Mouse (Mus musculus) midbrain, embryonic 12.5 days (tissue): ENCODE measurements around the gene Fuk. TPM values are rescaled to one million over a fixed set of nuclear protein-coding genes. Genes with fewer than 3 reads are reported as not detected.

Experiments
- polyA plus RNA-seq: library from polyadenylated mRNA; unstranded; fragments of >200 nt; fragmentation: Nextera tagmentation; extraction: Ambion mirVana; gene quantifications from 2 replicates; pipeline ENCODE4 v1.2.1, GENCODE M21; 2016

Gene Fuk
- polyA plus RNA-seq, 1 experiment from 2014 or later = 11.2 TPM

Other genes starting within 250 kb of the Fuk start
- gene Mtss1l, start 181.0 kb downstream of the Fuk start, polyA plus RNA-seq = 10.5 and 10.6 TPM in 2 replicates
- gene Il34, start 96.6 kb downstream of the Fuk start, polyA plus RNA-seq = 0.75 and 1.1 TPM in 2 replicates
- gene Cog4, start 55.9 kb downstream of the Fuk start, polyA plus RNA-seq = 69.3 and 74.3 TPM in 2 replicates
- gene Sf3b3, start 55.7 kb downstream of the Fuk start, polyA plus RNA-seq = 187 and 188 TPM in 2 replicates
- gene St3gal2, start 17.4 kb upstream of the Fuk start, polyA plus RNA-seq = 30.7 and 31.6 TPM in 2 replicates
- 17.6 and 18.3 TPM in 2 replicates for gene Ddx19a, start 95.3 kb upstream of the Fuk start, polyA plus RNA-seq
- 11.1 and 11.3 TPM in 2 replicates for gene Ddx19b, start 129.3 kb upstream of the Fuk start, polyA plus RNA-seq
- gene Aars, start 130.7 kb upstream of the Fuk start, polyA plus RNA-seq = 81.5 and 82.0 TPM in 2 replicates
- gene Exosc6, start 153.9 kb upstream of the Fuk start, polyA plus RNA-seq = 0.60 TPM in 1 of 2 replicates, not detected in the other
- gene Clec18a, start 189.9 kb upstream of the Fuk start, polyA plus RNA-seq = 0.56 and 0.63 TPM in 2 replicates
- gene Pdpr, start 192.1 kb upstream of the Fuk start, polyA plus RNA-seq = 14.7 TPM in 2 replicates